Mouse (Mus musculus) hindbrain, embryonic 14.5 days (tissue): ENCODE measurements at regions not wholly inside any gene's neighbourhood (a gene's known extent, or its start where the extent isn't known, plus 50 kb on each side); places are given as distances from the start of the nearest gene placed in this dataset.

Experiments used
- ATAC-seq: fragments of 200-750 bp; cut with Nextera tagmentation; 2 replicates; pipeline ENCODE4 v1.8.0; 2017; ENCODE audit warnings: moderate number of reproducible peaks, mild to moderate bottlenecking, moderate TSS enrichment, moderate library complexity; ENCODE audit not compliant: low FRiP score
- DNase-seq: peaks from one replicate; pipeline ENCODE4 v3.0.0-alpha.2; 2015; ENCODE audit warnings: low spot score
- H3K27ac ChIP-seq: fragments of 300-500 bp; sonication (generic); 2 replicates; pipeline ENCODE4 v1.5.1; 2014; ENCODE audit warnings: mild to moderate bottlenecking, moderate library complexity
- H3K27me3 ChIP-seq: fragments of 300-500 bp; sonication (generic); 2 replicates; pipeline ENCODE4 v1.6.1; 2014; ENCODE audit warnings: mild to moderate bottlenecking, low read length, mixed read lengths; ENCODE audit not compliant: control insufficient read depth, insufficient read depth
- H3K36me3 ChIP-seq: fragments of 300-500 bp; sonication (generic); replicated peaks from 2 replicates; pipeline ENCODE4 v1.6.1; 2014; ENCODE audit not compliant: control insufficient read depth, insufficient read depth
- H3K4me1 ChIP-seq: fragments of 300-500 bp; sonication (generic); replicated peaks from 2 replicates; pipeline ENCODE4 v1.6.1; 2014; ENCODE audit warnings: antibody characterized with exemption, low read length, mixed read lengths; ENCODE audit not compliant: control insufficient read depth, insufficient read depth
- H3K4me2 ChIP-seq: fragments of 300-500 bp; sonication (generic); replicated peaks from 2 replicates; pipeline ENCODE4 v1.6.1; 2014; ENCODE audit warnings: mild to moderate bottlenecking, moderate library complexity
- H3K4me3 ChIP-seq: fragments of 300-500 bp; sonication (generic); replicated peaks from 2 replicates; pipeline ENCODE4 v1.5.1; 2014; ENCODE audit warnings: mild to moderate bottlenecking, low read length
- H3K9ac ChIP-seq: fragments of 300-500 bp; sonication (generic); 2 replicates; pipeline ENCODE4 v1.6.1; 2014
- H3K9me3 ChIP-seq: fragments of 300-500 bp; sonication (generic); 2 replicates; pipeline ENCODE4 v1.6.1; 2016; ENCODE audit warnings: low read length; ENCODE audit not compliant: control insufficient read depth
- WGBS: fragments of 180-500 bp; shearing (Covaris S2); extraction: QIAGEN DNeasy Blood & Tissue Kit; methylation state at CpG from one replicate; pipeline ENCODE4 v1.1.7; 2014; 5-methylcytosine and 5-hydroxymethylcytosine counted together

GRCm38 (mm10) chr15:47386881-47387399 lies 6497.8 kb upstream of the Gm7489 start:
- no peak overlapping the region for H3K4me2 ChIP-seq
- H3K4me1 ChIP-seq: no peaks in the 10 kb centered on the region
- H3K9ac ChIP-seq: no peak overlapping the region
- H3K9me3 ChIP-seq: no peaks in the 10 kb centered on the region
- 0 out of 2 replicates have a peak, but pooled peaks have one; percentile 43 for ATAC-seq
- no peak overlapping the region for H3K4me3 ChIP-seq
- no peaks in the 10 kb centered on the region for H3K27me3 ChIP-seq
- WGBS: 18% methylated on average over 2 of the region's 2 CpGs
- no peak for DNase-seq
- no peaks in the 10 kb centered on the region for H3K36me3 ChIP-seq
- no peak overlapping the region for H3K27ac ChIP-seq
